Mouse (Mus musculus) forebrain, embryonic 13.5 days (tissue): ENCODE measurements around the gene 9930022D16Rik. TPM values are rescaled to one million over a fixed set of nuclear protein-coding genes. Genes with fewer than 3 reads are reported as not detected.

Experiments
- ATAC-seq: fragments of 200-750 bp; cut with Nextera tagmentation; 2 replicates; pipeline ENCODE4 v1.8.0; 2017
- H3K27ac ChIP-seq: fragments of 300-500 bp; sonication (generic); 2 replicates; pipeline ENCODE4 v1.5.1; 2015; ENCODE audit warnings: inconsistent platforms, mild to moderate bottlenecking, moderate library complexity
- H3K27me3 ChIP-seq: fragments of 300-500 bp; sonication (generic); 2 replicates; pipeline ENCODE4 v1.6.1; 2015; ENCODE audit warnings: mild to moderate bottlenecking, inconsistent platforms
- H3K36me3 ChIP-seq: fragments of 300-500 bp; sonication (generic); 2 replicates; pipeline ENCODE4 v1.6.1; 2015; ENCODE audit warnings: mild to moderate bottlenecking, inconsistent platforms; ENCODE audit not compliant: poor library complexity, severe bottlenecking
- H3K4me1 ChIP-seq: fragments of 300-500 bp; sonication (generic); 2 replicates; pipeline ENCODE4 v1.6.1; 2015; ENCODE audit warnings: inconsistent platforms
- H3K4me2 ChIP-seq: fragments of 300-500 bp; sonication (generic); 2 replicates; pipeline ENCODE4 v1.6.1; 2015; ENCODE audit warnings: inconsistent platforms, mild to moderate bottlenecking, moderate library complexity
- H3K4me3 ChIP-seq: fragments of 300-500 bp; sonication (generic); 2 replicates; pipeline ENCODE4 v1.5.1; 2015; ENCODE audit warnings: mild to moderate bottlenecking, inconsistent platforms
- H3K9ac ChIP-seq: fragments of 300-500 bp; sonication (generic); 2 replicates; pipeline ENCODE4 v1.6.1; 2015; ENCODE audit warnings: mild to moderate bottlenecking, inconsistent platforms
- H3K9me3 ChIP-seq: fragments of 300-500 bp; sonication (generic); replicated peaks from 2 replicates; pipeline ENCODE4 v1.6.1; 2016; ENCODE audit warnings: inconsistent platforms
- WGBS: fragments of 180-500 bp; shearing (Covaris S2); methylation state at CpG from one replicate; pipeline ENCODE4 v1.1.7; 2015; 5-methylcytosine and 5-hydroxymethylcytosine counted together
- microRNA-seq: library from miRNA; unstranded; fragments of <30 nt; microRNA quantifications from one replicate; pipeline ENCODE4, GENCODE M21; 2016
- polyA plus RNA-seq: library from polyadenylated mRNA; unstranded; fragments of >200 nt; fragmentation: Nextera tagmentation; extraction: Ambion mirVana; gene quantifications from 2 replicates; pipeline ENCODE4 v1.2.1, GENCODE M21; 2015

Gene 9930022D16Rik
- polyA plus RNA-seq, 1 experiment from 2014 or later = not detected

- Histone ChIP-seq H3K9me3 (no peaks in the 10 kb centered on the region), H3K27ac (no peak overlapping the region), H3K36me3 (no peaks in the 10 kb centered on the region), H3K4me3 (no peak overlapping the region), H3K27me3 (peaks cover 8% of the 10 kb centered on the region; the same call in 1 of the 2 replicates), H3K4me1 (peaks cover 11% of the 10 kb centered on the region), H3K9ac (no peak overlapping the region), H3K4me2 (no peak overlapping the region)
- ATAC-seq = no peak
- WGBS = 86% methylated on average over 8 of the region's 8 CpGs
Observed at GRCm38 (mm10) chr11:109466987-109467386, 53.3 kb downstream of the 9930022D16Rik start.

- peaks cover 10% of the 10 kb centered on the region; the same call in 1 of the 2 replicates for H3K27me3 ChIP-seq
- no peak overlapping the region for H3K4me2 ChIP-seq
- 92% methylated on average over 5 of the region's 5 CpGs for WGBS
- peaks cover 17% of the 10 kb centered on the region for H3K4me1 ChIP-seq
- ATAC-seq = no peak
- no peak overlapping the region for H3K9ac ChIP-seq
- no peaks in the 10 kb centered on the region for H3K9me3 ChIP-seq
- H3K27ac ChIP-seq = no peak overlapping the region
- no peaks in the 10 kb centered on the region for H3K36me3 ChIP-seq
- H3K4me3 ChIP-seq = no peak overlapping the region
Observed at GRCm38 (mm10) chr11:109468133-109468532, 54.4 kb downstream of the 9930022D16Rik start.

Small RNA genes within 50 kb of the gene (microRNA-seq; reads per million reads assigned to microRNA genes)
- gene Gm25540 = not detected

Other genes starting within 250 kb of the 9930022D16Rik start
- gene Rgs9, start 115.8 kb upstream of the 9930022D16Rik start, polyA plus RNA-seq = 3.0 and 3.5 TPM in 2 replicates
- gene Gna13, start 51.1 kb upstream of the 9930022D16Rik start, polyA plus RNA-seq = 16.3 and 16.8 TPM in 2 replicates
- gene Amz2, start 12.0 kb downstream of the 9930022D16Rik start, polyA plus RNA-seq = 57.6 and 58.4 TPM in 2 replicates
- gene Arsg, start 59.5 kb downstream of the 9930022D16Rik start, polyA plus RNA-seq = 3.4 and 5.4 TPM in 2 replicates
- 3.6 and 5.0 TPM in 2 replicates for gene Slc16a6, start 59.7 kb downstream of the 9930022D16Rik start, polyA plus RNA-seq
- gene Wipi1, start 198.1 kb downstream of the 9930022D16Rik start, polyA plus RNA-seq = 8.8 and 10.7 TPM in 2 replicates
- gene Prkar1a, start 235.5 kb downstream of the 9930022D16Rik start, polyA plus RNA-seq = 403 and 426 TPM in 2 replicates